ENCODE assay signal across 7 mouse cellular contexts in the genomic region with DNA sequence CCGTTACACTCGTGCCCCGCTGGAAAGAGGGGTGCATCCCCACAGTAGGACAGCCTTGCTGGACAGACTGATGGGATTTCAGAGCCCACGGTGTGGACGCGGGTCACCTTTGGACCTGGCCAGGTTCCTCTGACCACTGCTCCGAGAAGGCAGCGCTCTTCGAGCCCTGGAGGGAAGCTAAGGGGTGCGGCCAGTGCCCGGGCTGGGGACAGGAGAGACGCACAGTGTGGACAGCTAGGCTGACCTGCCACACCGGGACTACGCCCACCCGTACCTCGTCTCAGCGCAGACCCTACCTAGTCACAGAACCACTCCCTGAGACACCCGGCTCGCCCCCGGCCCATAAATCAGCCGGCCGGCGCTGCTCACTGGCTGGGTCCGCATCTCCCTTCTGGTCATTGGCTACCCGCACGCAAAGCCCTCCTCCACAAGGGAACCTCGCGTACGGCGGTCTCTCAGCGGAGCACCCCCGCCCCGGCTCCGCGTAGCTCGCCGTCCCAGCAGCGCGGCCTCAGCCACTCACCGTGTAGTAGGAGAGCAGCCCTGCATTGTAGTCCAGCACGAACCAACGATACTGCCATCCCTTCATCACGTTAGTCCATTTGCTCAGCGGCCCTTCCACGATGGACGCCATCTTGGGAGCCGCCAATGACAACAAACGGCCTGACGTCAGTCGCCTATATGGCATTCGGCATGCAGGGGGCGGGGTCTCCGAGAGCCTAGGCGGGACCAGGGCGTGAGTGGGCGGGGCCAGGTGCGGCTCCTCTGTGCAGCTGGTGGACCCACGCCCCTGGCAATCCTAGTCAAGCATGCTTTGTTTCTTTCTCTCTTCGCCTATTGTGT. TPM values are rescaled to one million over a fixed set of nuclear protein-coding genes. Genes with fewer than 3 reads are reported as not detected.
DNase-seq lines count a peak whose midpoint lies in the region; ATAC-seq lines count a peak whose summit lies in the region.

A gene (minus strand): TSS at position 691 of the 843 bp plus-strand sequence.

- no peaks in the 10 kb centered on the region for H3K27me3 ChIP-seq in embryonic facial prominence, embryonic 11.5 days (ENCODE audit: control insufficient read depth, insufficient read depth, low read length)
- H3K27me3 ChIP-seq in limb, embryonic 10.5 days (ENCODE audit: low read depth, poor library complexity, severe bottlenecking), result no peaks in the 10 kb centered on the region
- H3K27me3 ChIP-seq in midbrain, embryonic 13.5 days, result no peaks in the 10 kb centered on the region

- H3K36me3 ChIP-seq in embryonic facial prominence, embryonic 11.5 days (replicated peaks; ENCODE audit: control insufficient read depth, insufficient read depth, low read depth, low read length), result no peaks in the 10 kb centered on the region
- H3K36me3 ChIP-seq in limb, embryonic 10.5 days, result no peaks in the 10 kb centered on the region
- 0 out of 2 replicates have a peak, but pooled peaks cover 5% of the 10 kb centered on the region for H3K36me3 ChIP-seq in midbrain, embryonic 13.5 days

- H3K4me1 ChIP-seq in embryonic facial prominence, embryonic 11.5 days (ENCODE audit: control insufficient read depth, insufficient read depth, low read length), result no peaks in the 10 kb centered on the region
- H3K4me1 ChIP-seq in limb, embryonic 10.5 days, result peaks cover 12% of the 10 kb centered on the region
- peaks cover 24% of the 10 kb centered on the region for H3K4me1 ChIP-seq in midbrain, embryonic 13.5 days (replicated peaks)

- no peaks in the 10 kb centered on the region for H3K9me3 ChIP-seq in embryonic facial prominence, embryonic 11.5 days (replicated peaks; ENCODE audit: control insufficient read depth, low read length)
- H3K9me3 ChIP-seq in limb, embryonic 10.5 days (replicated peaks), result no peaks in the 10 kb centered on the region
- no peaks in the 10 kb centered on the region for H3K9me3 ChIP-seq in midbrain, embryonic 13.5 days

- peak within 1 kb of the TSS; percentile 77 for H3K9ac ChIP-seq in embryonic facial prominence, embryonic 11.5 days (replicated peaks; ENCODE audit: low read length)
- H3K9ac ChIP-seq in midbrain, embryonic 13.5 days (replicated peaks), result peak within 1 kb of the TSS; percentile 88

- ATAC-seq in embryonic facial prominence, embryonic 11.5 days (replicated peaks; ENCODE audit: insufficient number of reproducible peaks, low FRiP score, low TSS enrichment, low read depth), result peak; percentile 98
- ATAC-seq in granulocyte monocyte progenitor cell, adult 5-6 weeks (replicated peaks; ENCODE audit: poor library complexity, severe bottlenecking), result peak; percentile 88
- ATAC-seq in midbrain, embryonic 13.5 days, result peak; percentile 98

- WGBS in embryonic facial prominence, embryonic 11.5 days, result under 1% methylated on average over 59 of the region's 59 CpGs
- WGBS in limb, embryonic 10.5 days, result under 1% methylated on average over 59 of the region's 59 CpGs
- under 1% methylated on average over 59 of the region's 59 CpGs for WGBS in midbrain, embryonic 13.5 days

- H3K4me3 ChIP-seq in embryonic facial prominence, embryonic 11.5 days (ENCODE audit: low read depth, low read length), result peak within 1 kb of the TSS; percentile 80
- peak within 1 kb of the TSS; percentile 80 for H3K4me3 ChIP-seq in limb, embryonic 10.5 days
- peak within 1 kb of the TSS; percentile 92 for H3K4me3 ChIP-seq in midbrain, embryonic 13.5 days (replicated peaks)

- DNase-seq in adrenal gland, postnatal 14 days, result peak; percentile 99
- DNase-seq in embryonic facial prominence, embryonic 11.5 days (ENCODE audit: low spot score), result peak; percentile 99
- peak; percentile 97 for DNase-seq in kidney, adult 11 months
- peak; percentile 98 for DNase-seq in limb, embryonic 10.5 days (ENCODE audit: low spot score)
- DNase-seq in spleen, adult 12 weeks (ENCODE audit: low spot score), result peak; percentile 97

- peak within 1 kb of the TSS; percentile 87 for H3K27ac ChIP-seq in embryonic facial prominence, embryonic 11.5 days (replicated peaks; ENCODE audit: low read depth, low read length)
- H3K27ac ChIP-seq in limb, embryonic 10.5 days, result peak within 1 kb of the TSS; percentile 91
- H3K27ac ChIP-seq in midbrain, embryonic 13.5 days, result peak within 1 kb of the TSS; percentile 96

- peak within 1 kb of the TSS; percentile 98 for H3K4me2 ChIP-seq in embryonic facial prominence, embryonic 11.5 days (ENCODE audit: low read depth, low read length)
- peak within 1 kb of the TSS; percentile 91 for H3K4me2 ChIP-seq in midbrain, embryonic 13.5 days (replicated peaks)

RNA-seq across cellular contexts. Expression of the gene that starts here (rescaled TPM):
- 128 and 156 TPM in 2 replicates for total RNA-seq in adrenal gland, postnatal 14 days (2021)
- 80.7 and 81.0 TPM in 2 replicates for polyA plus RNA-seq in embryonic facial prominence, embryonic 11.5 days (2014; fragmentation: Nextera tagmentation; extraction: Ambion mirVana)
- total RNA-seq in granulocyte monocyte progenitor cell, adult 5-6 weeks (2014; fragmentation: Nextera tagmentation), result 44.6 and 46.0 TPM in 2 replicates
- 62.0 and 64.7 TPM in 2 replicates for total RNA-seq in granulocyte monocyte progenitor cell, adult 5-6 weeks (2017)
- polyA plus RNA-seq in limb, embryonic 10.5 days (2016; fragmentation: Nextera tagmentation; extraction: Ambion mirVana), result 57.7 and 64.5 TPM in 2 replicates
- polyA plus RNA-seq in midbrain, embryonic 13.5 days (2015; fragmentation: Nextera tagmentation; extraction: Ambion mirVana), result 80.0 and 83.8 TPM in 2 replicates

Comparison
In these comparisons a context has a peak if more than half of its experiments do, and no peak if none do; other contexts are left out.
1. Peak in every context shown above with its lines: DNase-seq, ATAC-seq, H3K4me3 ChIP-seq and H3K27ac ChIP-seq.